Mouse (Mus musculus): ENCODE data around the gene Olfr92. TPM values are rescaled to one million over a fixed set of nuclear protein-coding genes. Genes with fewer than 3 reads are reported as not detected.

The Olfr92 gene
- total RNA-seq, 2 experiments from 2014 or later, result not detected

DNA sequence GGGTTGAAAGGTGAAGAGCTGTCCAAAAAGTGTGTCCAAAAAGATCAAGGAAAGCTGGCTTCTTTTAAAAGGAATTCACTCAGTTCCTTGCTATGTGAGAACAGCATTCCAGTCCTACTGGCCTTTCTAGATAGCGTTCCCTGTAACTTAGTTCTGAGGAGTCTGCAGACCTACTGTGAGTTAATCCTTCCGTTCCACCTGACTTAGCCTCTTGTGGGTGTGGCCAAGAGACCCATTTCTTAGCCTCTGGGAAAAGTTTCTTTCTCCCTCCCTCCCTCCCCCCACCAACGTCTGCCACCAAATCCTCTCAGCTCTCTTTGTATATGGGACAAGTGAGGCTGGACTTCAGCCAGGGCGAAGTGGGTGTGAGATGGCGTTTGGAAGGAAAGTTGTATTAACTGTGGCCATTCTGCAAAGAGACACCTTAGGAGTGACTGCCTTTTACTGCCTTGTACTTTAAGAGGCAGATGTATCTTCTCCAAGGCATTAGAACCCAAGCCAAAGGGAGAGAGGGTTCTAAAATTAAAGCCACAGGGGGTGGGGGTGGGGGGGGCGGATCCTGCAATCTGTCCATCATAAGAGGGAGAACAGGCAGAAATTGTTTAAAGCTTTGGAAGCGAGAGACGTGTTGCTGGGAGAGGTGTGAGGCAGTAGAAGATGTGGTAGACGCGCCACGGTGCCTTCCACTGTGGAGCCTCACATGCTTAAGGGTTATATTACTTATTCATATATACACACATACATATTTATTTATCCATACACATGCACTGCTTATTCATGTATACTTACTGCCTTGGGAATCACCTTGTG, 56.0 kb downstream of the Olfr92 start:
- no peak for ATAC-seq (replicated peaks; ENCODE audit: poor library complexity, severe bottlenecking)

DNA sequence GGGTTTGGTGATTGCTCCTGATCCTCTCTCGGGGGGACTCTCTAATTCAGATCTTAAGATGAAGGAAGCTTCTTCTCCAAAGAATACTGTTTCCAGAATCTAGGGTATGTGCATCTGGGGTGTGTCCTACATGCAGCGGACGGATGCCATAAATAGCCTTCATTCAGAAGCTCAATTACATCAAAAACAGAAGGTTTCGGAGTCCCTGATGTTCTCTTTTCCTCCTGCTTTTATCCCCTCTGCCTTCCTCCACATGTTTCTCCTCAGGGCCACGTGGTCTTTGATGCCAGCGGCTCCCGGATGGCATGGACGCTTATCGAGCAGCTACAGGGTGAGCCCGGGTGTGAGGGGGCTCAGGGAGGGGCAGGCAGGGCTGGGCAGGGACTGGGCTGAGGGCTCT, 56.8 kb downstream of the Olfr92 start:
- ATAC-seq (replicated peaks; ENCODE audit: poor library complexity, severe bottlenecking), result no peak

DNA sequence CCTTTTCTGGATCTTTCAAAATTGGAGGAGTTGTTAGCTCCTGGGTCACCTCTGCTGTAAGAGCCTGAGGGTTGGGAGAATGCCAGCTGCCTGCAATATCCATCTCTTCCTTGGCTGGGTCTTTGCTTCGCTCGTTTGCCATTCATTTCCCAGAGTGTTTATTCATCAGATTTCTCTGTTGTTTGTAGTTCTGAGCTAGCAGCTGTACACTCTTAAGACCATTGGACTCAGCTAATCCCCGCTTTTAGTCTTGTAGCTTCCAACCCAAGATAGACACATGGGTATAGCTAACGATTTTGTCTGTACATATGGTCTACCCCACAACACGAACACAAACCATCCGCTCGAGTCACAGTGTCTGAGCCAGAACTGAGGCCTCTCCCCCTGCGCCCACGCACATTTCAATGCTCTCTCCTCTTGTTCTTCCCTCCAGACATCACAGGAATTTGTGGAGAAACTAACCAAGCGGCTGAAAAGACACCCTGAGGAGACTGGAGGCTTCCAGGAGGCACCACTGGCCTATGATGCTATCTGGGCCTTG, 57.7 kb downstream of the Olfr92 start:
- ATAC-seq (replicated peaks; ENCODE audit: poor library complexity, severe bottlenecking), result no peak

DNA sequence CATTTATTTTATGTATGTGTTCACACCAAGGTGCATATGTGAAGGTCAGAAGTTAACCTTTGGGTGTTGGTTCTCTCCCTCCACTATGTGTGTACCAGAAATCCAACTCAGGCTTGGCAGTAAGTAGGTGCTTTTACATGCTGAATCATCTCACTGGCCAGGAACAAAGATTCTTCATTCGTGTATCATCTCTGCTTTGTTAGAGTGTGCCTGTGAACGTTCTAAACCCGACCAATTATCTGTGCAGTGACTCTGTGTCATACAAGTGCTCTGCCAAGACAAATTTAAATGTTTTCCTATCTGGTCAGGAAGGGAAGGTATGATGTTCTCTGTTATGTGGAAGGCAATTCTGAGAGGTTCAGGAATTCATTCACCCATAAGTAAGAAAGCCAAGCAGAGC, 58.5 kb downstream of the Olfr92 start:
- ATAC-seq (replicated peaks; ENCODE audit: poor library complexity, severe bottlenecking), result no peak

Other genes starting within 250 kb of the Olfr92 start
- gene Trim40, start 230.0 kb downstream of the Olfr92 start, total RNA-seq (2014; fragmentation: Nextera tagmentation), result not detected in 2 replicates
- gene Trim40, start 230.0 kb downstream of the Olfr92 start, total RNA-seq (2017), result not detected in 2 replicates
- gene Trim31, start 222.0 kb downstream of the Olfr92 start, total RNA-seq (2014; fragmentation: Nextera tagmentation), result not detected in 2 replicates
- not detected in 2 replicates for gene Trim31, start 222.0 kb downstream of the Olfr92 start, total RNA-seq (2017)
- not detected in 2 replicates for gene Rnf39, start 177.2 kb downstream of the Olfr92 start, total RNA-seq (2014; fragmentation: Nextera tagmentation)
- gene Rnf39, start 177.2 kb downstream of the Olfr92 start, total RNA-seq (2017), result not detected in 2 replicates
- 81.0 and 96.9 TPM in 2 replicates for gene Ppp1r11, start 168.3 kb downstream of the Olfr92 start, total RNA-seq (2014; fragmentation: Nextera tagmentation)
- gene Ppp1r11, start 168.3 kb downstream of the Olfr92 start, total RNA-seq (2017), result 91.6 and 110 TPM in 2 replicates
- 81.6 and 134 TPM in 2 replicates for gene Znrd1, start 161.5 kb downstream of the Olfr92 start, total RNA-seq (2014; fragmentation: Nextera tagmentation)
- gene Znrd1, start 161.5 kb downstream of the Olfr92 start, total RNA-seq (2017), result 25.6 and 35.4 TPM in 2 replicates
- gene Znrd1as, start 161.5 kb downstream of the Olfr92 start, total RNA-seq (2014; fragmentation: Nextera tagmentation), result 1.1 and 5.5 TPM in 2 replicates
- 9.1 and 11.2 TPM in 2 replicates for gene Znrd1as, start 161.5 kb downstream of the Olfr92 start, total RNA-seq (2017)
- not detected in 2 replicates for gene 2410137M14Rik, start 138.9 kb downstream of the Olfr92 start, total RNA-seq (2014; fragmentation: Nextera tagmentation)
- gene 2410137M14Rik, start 138.9 kb downstream of the Olfr92 start, total RNA-seq (2017), result not detected in 2 replicates
- gene H2-M5, start 130.6 kb downstream of the Olfr92 start, total RNA-seq (2014; fragmentation: Nextera tagmentation), result not detected in 2 replicates
- not detected in 2 replicates for gene H2-M5, start 130.6 kb downstream of the Olfr92 start, total RNA-seq (2017)
- 1.2 TPM in 1 of 2 replicates, not detected in the other for gene Zfp57, start 118.9 kb downstream of the Olfr92 start, total RNA-seq (2014; fragmentation: Nextera tagmentation)
- 0.57 TPM in 1 of 2 replicates, not detected in the other for gene Zfp57, start 118.9 kb downstream of the Olfr92 start, total RNA-seq (2017)
- gene Mog, start 96.7 kb downstream of the Olfr92 start, total RNA-seq (2014; fragmentation: Nextera tagmentation), result not detected in 2 replicates
- gene Mog, start 96.7 kb downstream of the Olfr92 start, total RNA-seq (2017), result not detected in 2 replicates
- 1.3 and 2.0 TPM in 2 replicates for gene Gabbr1, start 74.1 kb downstream of the Olfr92 start, total RNA-seq (2014; fragmentation: Nextera tagmentation)
- gene Gabbr1, start 74.1 kb downstream of the Olfr92 start, total RNA-seq (2017), result 0.57 and 1.7 TPM in 2 replicates
- gene Olfr90, start 31.6 kb downstream of the Olfr92 start, total RNA-seq (2014; fragmentation: Nextera tagmentation), result not detected in 2 replicates
- gene Olfr90, start 31.6 kb downstream of the Olfr92 start, total RNA-seq (2017), result not detected in 2 replicates
- gene Olfr91, start 21.8 kb downstream of the Olfr92 start, total RNA-seq (2014; fragmentation: Nextera tagmentation), result not detected in 2 replicates
- gene Olfr91, start 21.8 kb downstream of the Olfr92 start, total RNA-seq (2017), result not detected in 2 replicates
- not detected in 2 replicates for gene Olfr93, start 41.4 kb upstream of the Olfr92 start, total RNA-seq (2014; fragmentation: Nextera tagmentation)
- gene Olfr93, start 41.4 kb upstream of the Olfr92 start, total RNA-seq (2017), result not detected in 2 replicates
- not detected in 2 replicates for gene Ubd, start 73.8 kb upstream of the Olfr92 start, total RNA-seq (2014; fragmentation: Nextera tagmentation)
- not detected in 2 replicates for gene Ubd, start 73.8 kb upstream of the Olfr92 start, total RNA-seq (2017)
- gene Olfr94, start 80.9 kb upstream of the Olfr92 start, total RNA-seq (2014; fragmentation: Nextera tagmentation), result not detected in 2 replicates
- gene Olfr94, start 80.9 kb upstream of the Olfr92 start, total RNA-seq (2017), result not detected in 2 replicates
- not detected in 2 replicates for gene Olfr95, start 93.0 kb upstream of the Olfr92 start, total RNA-seq (2014; fragmentation: Nextera tagmentation)
- gene Olfr95, start 93.0 kb upstream of the Olfr92 start, total RNA-seq (2017), result not detected in 2 replicates
- not detected in 2 replicates for gene Olfr96, start 100.1 kb upstream of the Olfr92 start, total RNA-seq (2014; fragmentation: Nextera tagmentation)
- not detected in 2 replicates for gene Olfr96, start 100.1 kb upstream of the Olfr92 start, total RNA-seq (2017)
- not detected in 2 replicates for gene Olfr97, start 117.2 kb upstream of the Olfr92 start, total RNA-seq (2014; fragmentation: Nextera tagmentation)
- not detected in 2 replicates for gene Olfr97, start 117.2 kb upstream of the Olfr92 start, total RNA-seq (2017)
- not detected in 2 replicates for gene Olfr98, start 143.7 kb upstream of the Olfr92 start, total RNA-seq (2014; fragmentation: Nextera tagmentation)
- not detected in 2 replicates for gene Olfr98, start 143.7 kb upstream of the Olfr92 start, total RNA-seq (2017)
- gene H2-M3, start 150.1 kb upstream of the Olfr92 start, total RNA-seq (2014; fragmentation: Nextera tagmentation), result 7.3 and 9.4 TPM in 2 replicates
- gene H2-M3, start 150.1 kb upstream of the Olfr92 start, total RNA-seq (2017), result 16.9 and 23.6 TPM in 2 replicates
- not detected in 2 replicates for gene Olfr99, start 163.4 kb upstream of the Olfr92 start, total RNA-seq (2014; fragmentation: Nextera tagmentation)
- gene Olfr99, start 163.4 kb upstream of the Olfr92 start, total RNA-seq (2017), result not detected in 2 replicates
- gene Olfr101, start 184.2 kb upstream of the Olfr92 start, total RNA-seq (2014; fragmentation: Nextera tagmentation), result not detected in 2 replicates
- gene Olfr101, start 184.2 kb upstream of the Olfr92 start, total RNA-seq (2017), result not detected in 2 replicates
- gene Olfr102, start 197.0 kb upstream of the Olfr92 start, total RNA-seq (2014; fragmentation: Nextera tagmentation), result not detected in 2 replicates
- not detected in 2 replicates for gene Olfr102, start 197.0 kb upstream of the Olfr92 start, total RNA-seq (2017)
- gene Olfr103, start 219.6 kb upstream of the Olfr92 start, total RNA-seq (2014; fragmentation: Nextera tagmentation), result not detected in 2 replicates
- not detected in 2 replicates for gene Olfr103, start 219.6 kb upstream of the Olfr92 start, total RNA-seq (2017)
- gene Olfr104-ps, start 239.5 kb upstream of the Olfr92 start, total RNA-seq (2014; fragmentation: Nextera tagmentation), result not detected in 2 replicates
- gene Olfr104-ps, start 239.5 kb upstream of the Olfr92 start, total RNA-seq (2017), result not detected in 2 replicates

All from granulocyte monocyte progenitor cell, adult 5-6 weeks (primary cell).